Mouse (Mus musculus): ENCODE results near the gene Smco4. TPM values are rescaled to one million over a fixed set of nuclear protein-coding genes. Genes with fewer than 3 reads are reported as not detected.
"Not testable (repeated sequence)": the region's sequence is repeated elsewhere in the genome, so short reads cannot be mapped to it uniquely, and the experiment has no call there.

Smco4 gene
- total RNA-seq (2021) (10 to 100 TPM; 19.5 to 36.4 TPM), polyA plus RNA-seq (2012; rRNA removed) (6.8 and 8.8 TPM in 2 replicates)
- long read RNA-seq, partial matches to known transcripts: 0 of 1 reads
- long read RNA-seq, other reads (novel, unspliced or antisense): 0 of 1 reads

DNA sequence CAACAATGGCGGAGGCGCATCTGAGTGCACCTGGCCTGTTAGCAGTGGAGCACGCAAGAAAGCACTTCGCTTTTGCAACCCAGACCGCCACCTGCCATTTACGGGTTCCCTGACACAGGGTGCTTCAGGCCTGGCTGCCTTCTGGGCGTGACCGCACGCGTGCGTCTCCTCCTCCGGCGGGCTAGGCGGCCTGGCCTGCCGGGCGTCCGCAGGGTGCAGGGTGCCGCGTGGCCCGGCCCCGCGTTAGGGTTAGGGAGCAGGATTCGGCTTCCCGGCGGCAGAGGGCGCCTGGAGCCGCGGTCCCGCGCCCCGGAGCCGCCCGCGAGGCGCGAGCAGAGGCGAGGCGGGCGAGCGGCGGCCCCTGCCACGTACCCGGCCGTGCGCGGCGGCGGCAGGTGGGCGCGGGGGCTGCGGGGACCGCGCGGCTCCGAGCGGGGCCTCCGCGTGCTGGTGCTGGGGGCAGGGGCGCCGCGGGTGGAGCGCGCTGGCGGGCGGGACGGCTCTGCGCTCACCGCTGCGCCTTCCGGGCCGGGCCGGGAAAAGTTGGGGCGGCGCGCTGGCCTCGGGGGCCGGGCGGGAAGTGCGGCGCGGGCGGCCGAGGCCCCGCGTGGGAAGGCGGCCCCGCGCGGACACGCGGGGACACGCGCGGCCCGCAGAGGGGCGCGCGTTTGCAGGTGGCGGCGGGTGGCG, at the start of gene Smco4:
TSS of gene Smco4 (plus strand) at position 198 of the 690 bp plus-strand sequence.
- peak; percentile 92 for DNase-seq

DNA sequence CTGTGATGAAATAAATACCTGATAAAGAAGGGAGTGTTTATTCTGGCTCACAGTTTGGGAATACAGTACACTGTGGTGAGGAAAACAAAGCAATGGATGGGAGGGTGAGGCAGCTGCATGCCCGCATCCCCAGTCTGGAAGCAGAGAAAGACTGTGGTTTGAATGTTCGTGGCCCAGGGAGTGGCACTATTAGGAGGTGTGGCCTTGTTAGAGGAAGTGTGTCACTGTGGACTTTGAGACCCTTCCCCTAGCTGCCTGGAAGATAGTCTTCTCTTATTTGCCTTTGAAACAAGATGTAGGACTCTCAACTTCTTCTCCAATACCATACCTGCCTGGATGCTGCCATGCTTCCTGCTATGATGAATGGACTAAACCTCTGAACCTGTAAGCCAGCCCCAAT, 45.8 kb upstream of the Smco4 start:
- DNase-seq: no peak

DNA sequence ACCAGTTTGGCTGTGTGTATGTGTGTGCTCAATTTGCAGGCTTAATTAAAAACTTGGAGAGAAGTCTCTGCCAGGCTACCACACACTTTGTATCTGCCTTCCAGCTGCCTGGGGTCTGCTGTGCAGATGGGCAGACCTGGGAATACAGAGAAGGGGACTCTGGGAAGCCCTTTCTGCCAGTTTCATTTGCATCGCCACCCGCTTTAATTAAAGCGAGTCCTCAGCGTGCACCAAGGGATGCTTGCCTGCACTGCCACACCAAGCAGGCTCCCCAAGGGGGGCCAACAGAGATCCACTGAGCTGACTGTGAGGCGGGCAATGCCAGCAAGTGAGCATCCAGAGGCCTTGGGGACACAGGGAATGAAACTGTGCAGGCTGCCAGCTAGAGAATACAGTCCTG, 42.3 kb upstream of the Smco4 start:
- DNase-seq: no peak

DNA sequence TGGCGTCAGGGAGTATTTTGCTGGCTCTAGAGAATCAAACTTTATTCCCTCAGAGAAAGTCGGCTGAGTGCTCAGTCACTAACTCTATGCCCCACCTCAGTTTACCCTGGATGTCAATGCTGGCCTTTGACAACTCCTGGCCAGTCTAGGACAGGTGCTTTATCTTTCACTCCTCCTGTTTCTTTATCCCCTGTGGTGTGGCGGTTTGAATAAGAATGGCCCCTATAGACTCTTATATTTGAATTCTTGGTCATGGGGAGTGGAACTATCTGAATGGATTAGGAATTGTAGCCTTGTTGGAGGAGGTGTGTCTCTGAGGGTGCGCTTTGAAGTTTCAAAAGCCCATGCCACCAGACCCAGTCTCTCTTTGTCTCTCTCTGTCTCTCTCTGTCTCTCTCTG, 21.0 kb upstream of the Smco4 start:
- DNase-seq: no peak

DNA sequence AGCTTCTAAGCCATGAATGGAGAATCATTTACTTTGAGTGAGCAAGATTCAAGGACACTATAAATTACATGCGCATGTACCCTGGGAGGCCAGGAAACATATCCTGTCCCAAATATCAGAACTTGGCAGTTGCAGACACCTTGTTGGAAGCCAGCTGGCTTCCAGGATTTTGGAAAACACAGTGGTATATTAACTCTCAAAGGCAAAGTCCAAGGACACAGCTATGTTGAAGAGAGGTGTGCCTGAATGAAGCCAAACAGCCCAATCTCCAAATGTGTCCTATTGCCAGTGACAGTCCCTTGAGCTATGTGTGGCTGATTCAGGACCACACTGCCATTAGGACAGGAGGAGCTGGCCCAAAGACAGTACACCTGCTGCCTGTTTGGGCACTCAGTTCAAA, 20.0 kb upstream of the Smco4 start:
- no peak for DNase-seq

DNA sequence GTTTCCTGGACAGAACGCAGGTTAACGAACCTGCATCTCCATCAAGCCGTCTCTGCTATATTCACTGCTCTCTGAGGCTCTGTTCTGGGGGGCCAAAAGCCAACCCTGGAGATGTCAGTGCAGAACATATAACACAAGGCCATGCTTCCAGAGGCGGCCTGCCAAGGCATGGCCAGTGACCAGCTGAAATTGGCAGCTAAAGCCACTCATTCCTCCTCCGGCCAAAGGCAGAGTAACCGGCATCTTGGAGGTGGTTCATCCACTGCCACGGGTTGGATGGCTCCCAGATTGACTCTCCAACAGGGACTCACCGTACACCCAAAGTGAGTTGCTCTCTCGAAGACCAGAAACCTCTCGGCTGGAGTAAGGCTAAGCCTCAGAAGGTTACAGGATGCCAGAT, 15.7 kb upstream of the Smco4 start:
- DNase-seq: peak; percentile 31

DNA sequence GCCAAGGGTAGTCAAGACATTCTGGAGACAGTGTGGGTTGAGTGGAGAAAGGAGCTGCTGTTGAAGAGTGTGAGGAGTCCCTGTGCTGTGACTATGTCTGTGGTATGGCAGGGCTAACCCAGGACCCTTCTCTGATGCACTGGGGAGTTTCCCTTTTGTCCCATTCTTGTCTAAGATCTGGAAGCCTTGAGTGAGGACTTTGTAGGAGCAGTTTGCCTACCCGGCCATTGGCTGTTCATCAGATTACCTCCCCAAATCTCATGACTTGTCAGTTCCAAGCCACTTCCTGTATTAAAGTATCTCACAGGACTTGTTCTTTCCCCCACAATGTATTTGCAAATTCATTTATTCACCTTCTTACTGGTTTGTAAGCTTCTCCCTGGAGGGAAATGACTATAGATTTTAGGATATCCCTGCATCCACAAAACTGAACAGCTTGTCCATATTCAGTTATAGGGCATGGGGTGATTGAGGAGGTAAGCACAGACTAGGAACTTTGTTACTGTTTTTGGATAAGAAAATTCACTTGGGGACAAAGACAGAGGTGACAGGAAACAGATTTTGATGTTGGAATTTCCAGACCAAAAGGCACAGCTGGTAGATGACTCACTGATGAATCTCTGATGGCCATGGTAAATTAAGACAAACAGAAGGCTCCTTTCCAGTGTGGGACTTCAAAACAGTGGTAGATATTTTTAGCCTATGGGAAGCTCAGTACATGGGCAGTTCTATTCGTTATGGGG, 5.4 kb upstream of the Smco4 start:
- no peak for DNase-seq

DNA sequence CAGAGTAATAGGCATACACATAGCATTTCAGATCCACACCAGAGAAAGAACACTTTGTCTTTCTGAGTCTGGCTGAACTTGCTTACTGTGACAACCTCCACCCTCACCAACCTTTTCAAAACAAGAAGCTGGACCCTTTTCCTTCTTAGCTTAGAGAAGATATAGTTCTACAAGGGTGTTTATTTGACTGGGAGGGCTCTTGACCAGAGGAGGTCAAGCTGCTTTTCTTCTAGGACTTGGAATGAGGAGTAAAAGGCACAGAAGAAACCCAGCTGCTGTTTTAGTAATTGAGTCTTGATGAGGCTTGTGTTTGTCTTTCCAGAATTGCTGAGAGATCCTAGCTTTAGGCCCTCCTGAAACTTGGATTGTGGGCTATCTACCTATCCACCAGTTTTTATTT, 3.9 kb upstream of the Smco4 start:
- no peak for DNase-seq

DNA sequence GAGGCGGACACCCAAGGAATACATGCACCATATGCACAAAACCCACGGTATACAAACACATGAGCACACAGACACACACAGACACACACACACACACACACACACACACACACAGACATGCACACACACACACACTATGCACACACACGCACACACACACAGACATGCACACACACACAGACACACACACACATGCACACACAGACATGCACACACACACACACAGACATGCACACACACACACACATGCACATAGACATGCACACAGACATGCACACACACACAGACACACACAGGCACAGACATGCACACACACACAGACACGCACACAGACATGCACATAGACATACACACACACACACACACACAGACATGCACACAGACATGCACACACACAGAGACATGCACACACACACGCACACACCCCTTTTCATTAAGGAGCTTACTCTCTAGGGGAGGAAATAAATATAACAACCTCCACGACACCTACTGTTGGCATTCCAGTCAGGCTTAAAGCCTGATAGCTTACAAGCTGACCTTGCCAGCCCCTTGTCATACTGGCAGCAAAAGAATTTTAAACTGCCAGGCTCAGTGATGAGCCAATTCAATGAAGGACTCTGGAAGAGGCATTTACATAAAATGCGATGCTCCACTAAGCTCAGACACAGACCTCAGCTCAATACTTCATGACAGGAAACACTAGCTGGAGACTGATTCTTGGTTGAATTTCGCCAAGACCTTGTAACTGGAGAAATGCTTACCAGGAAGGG, 2.7 kb upstream of the Smco4 start:
- DNase-seq: peak; percentile 38

DNA sequence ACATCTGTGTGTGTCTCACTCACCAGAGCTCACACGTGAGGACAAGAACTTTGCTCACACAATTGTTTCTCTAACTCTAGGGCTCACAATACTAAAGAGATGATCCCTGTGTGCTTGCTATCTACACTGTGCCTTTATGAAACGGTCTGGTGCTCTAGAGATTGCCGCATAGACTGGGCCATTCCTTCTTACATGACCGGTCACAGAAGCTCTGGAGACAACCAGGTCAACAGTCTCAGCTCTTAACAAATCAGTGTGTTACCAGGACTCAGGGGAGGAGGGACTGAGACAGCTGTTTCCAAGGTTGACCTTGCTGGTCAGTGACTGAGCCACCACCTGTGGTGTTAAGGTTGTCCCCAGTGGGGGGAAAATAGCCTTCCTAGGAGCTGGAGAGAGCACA, 1.5 kb upstream of the Smco4 start:
- DNase-seq: no peak

DNA sequence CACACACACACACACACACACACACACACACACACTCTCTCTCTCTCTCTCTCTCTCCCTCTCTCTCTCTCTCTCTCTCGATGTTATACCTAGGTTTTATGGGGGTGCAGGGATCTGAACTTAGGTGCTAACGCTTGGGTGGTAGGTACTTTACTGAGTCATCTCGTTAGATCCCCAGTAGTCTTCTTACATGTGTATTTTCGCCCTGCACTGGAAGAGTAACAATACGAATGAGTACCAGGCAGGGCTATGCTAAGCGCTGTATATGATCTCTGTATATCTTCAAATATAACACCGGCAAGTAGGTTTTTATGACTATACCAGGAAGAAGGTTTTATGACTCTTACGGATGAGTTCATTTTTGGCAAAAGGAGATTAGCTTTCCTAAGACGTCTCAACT, 831 bp upstream of the Smco4 start:
- DNase-seq: no peak

DNA sequence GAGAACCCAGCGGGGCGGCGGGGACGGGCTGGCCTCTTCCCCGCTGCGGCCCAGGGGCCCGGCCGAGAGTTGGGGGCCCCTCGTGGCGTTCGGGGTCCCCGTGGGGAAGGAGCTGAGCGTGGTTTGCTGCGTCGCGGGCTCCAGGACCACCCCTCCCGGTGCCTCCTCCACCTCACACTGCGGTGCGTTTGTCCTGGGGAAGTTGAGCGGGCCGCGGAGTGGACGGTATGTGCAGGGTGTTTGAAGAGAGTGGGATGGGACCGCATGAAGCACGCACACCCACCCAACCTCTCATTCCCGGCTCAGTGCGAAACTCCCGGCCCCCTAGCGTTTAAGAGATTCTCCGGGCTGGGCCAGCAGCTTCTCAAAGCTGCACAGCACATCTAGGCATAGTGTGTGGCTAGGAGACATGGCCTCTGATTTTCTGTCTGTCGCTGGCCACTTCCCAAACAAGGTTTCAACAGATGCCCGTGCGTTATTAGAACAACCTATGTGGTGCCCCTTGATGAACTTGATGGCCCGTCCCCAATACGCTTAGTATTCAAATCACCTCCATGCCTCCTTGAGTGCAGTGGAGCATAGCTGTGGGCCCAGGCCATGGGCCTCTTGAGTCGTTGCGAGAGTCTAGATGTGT, 810 bp downstream of the Smco4 start:
- peak; percentile 86 for DNase-seq

DNA sequence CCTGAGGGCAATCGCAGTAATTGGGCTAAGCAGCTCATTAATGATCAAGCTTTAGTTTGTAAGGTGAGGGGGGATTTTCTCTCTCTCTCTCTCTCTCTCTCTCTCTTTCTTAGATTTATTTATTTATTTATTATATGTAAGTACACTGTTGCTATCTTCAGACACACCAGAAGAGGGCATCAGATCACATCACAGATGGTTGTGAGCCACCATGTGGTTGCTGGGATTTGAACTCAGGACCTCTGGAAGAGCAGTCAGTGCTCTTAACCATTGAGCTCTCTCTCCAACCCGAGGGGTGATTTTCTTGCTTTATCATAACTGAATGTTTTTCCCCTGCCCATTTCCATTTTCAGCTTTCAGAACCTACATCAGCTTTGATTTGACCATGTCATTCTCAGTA, 2.0 kb downstream of the Smco4 start:
- DNase-seq: not testable (repeated sequence)

DNA sequence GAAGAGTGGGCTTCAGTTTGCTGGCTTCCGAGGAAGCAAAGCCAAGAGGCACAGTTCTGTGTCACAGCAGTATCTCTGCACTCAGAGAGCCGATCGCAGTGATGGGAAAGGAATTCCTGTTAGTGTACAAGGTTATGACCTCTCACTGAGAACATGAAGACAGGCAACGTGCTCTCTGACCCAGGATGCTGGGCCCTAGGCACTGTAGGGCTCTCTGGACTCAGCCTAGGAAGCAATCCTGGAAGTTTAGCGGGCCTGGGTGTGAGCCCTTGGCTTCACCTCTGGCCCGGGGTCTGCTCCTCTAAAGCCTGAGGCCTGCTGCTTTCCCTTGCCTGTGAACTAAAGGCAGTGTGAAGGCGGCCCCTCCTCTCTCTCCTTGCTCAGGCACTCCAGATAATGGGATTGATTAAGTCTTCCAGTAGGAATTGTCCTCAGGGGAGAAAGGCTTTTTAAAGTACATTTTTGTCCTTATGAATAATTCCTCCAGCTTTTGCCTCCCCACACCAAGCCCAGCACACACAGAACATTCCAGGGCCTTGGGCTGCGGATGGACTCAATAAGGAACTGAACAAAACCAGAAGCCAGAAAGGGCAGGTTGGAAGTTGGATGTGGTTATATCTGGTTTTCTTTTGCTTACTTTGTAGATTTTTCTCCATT, 2.8 kb downstream of the Smco4 start:
- DNase-seq: no peak

DNA sequence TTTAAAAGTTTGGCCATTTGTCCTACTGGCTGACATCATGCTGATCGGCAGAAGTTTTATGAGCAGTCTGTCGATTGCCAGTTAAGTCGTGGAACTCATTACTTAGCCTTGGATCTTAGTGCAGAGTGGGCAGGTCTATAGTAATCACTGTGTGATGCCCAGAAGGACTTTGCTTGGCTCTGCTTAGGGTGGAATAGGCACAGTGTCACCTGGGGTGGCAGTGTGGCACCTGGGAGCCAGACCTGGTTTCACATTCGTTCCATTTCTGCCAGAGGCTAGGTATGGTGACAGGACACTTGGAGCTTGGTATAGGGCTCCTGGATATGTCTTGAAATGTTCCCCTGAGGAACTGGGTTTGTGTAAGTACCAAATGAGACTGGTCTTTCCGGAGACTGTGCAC, 6.8 kb downstream of the Smco4 start:
- DNase-seq: no peak

DNA sequence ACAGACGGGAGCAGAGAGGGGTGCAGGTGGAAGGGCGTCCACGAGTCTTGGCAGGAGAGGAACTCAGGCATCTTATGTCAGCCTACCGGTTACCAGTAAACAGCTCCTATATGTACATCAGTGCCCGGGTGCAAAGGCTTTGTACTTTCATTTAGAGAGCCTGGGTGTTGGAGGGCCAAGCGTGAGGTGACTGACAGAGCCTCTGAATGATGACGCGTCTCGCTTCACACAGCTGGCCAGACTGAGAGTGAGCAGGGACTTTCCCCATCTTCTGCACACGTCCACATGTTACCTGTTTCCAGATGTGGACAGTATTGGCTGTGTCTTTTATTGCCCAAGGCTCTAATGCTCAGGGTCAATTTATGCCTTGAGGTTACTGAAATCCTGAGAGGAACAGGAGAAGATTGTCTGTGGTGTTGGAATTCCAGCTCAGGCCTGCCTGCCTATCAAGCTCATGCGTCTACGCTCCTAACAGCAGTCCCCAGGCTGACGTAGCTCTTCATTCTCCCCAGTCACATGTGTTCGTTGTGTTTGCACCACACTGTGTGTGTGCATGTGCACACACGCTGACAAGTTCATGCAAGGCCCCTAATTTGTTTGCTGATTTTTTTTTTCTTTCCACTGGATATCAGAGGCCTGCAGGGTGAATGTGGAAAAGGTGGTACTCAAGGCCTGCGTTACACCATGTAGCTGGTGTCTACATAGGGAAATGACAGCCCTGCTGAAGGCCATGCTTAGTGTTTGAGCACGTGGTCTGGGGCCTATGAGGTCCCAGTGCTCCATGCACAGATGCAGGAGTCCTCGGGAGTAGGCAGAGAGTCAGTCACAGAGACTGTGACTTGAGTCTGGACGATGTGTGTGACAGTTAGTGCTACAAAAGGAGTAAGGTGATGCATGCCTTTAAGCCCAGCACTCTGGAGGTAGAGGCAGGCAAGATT, 8.4 kb downstream of the Smco4 start:
- DNase-seq: no peak

DNA sequence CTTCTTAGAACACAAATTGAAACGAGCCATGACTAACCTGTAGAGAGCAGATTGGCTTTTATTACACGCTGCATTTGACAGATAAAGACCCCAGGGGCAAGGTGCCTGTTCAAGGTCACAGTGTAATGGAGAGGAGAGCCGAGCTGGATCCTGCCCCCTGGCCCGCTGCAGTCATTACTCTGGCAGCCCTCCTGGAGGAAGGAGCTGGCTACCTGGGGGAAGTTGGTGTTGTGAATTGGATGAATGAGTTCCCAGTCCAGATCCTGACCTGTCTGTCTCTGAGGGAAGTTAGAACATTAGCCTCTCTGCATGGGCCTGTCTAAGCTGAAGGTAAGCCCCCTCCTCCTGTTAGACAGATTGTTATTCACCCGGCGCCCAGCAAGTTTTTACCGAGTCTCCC, 9.2 kb downstream of the Smco4 start:
- DNase-seq: no peak

DNA sequence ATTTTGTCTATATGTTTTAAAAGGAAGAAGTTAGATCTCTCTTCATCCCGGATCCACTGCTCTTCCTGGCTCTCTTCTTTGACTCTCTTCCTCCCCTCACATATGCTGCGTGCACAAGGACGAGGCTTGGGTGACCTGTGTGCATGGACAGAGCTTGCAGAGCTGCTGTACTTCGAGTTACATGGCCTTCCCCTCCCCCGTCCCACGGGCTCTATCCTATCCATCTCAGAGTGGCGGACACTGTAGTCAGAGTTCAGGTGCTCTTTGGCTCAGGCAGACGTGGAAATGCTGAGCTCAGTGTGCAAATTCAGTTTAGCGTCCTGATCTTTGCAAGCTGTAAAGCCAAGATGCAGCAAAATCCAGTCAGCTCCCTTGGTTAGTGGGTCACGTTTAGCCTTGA, 10.1 kb downstream of the Smco4 start:
- DNase-seq: peak; percentile 43

DNA sequence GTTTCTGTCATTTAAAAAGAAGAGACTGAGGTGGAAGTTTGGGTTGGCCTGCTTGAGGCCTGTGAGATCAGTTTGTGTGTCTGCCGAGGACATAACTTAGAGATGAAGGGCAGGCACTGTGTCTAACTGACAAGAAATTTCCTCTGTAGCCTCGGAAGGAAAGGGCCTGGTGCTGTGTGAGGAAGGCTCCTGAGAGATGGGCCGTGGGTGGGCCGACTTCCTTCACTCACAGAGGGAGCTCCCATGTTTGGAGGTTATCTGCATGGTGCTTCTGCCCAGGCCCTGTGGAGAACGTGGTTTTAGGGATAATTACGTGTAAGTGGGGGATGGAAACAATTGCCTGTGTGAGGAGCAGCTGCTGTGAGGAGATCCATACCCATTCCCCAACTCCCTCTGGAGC, 10.6 kb downstream of the Smco4 start:
- peak; percentile 33 for DNase-seq

DNA sequence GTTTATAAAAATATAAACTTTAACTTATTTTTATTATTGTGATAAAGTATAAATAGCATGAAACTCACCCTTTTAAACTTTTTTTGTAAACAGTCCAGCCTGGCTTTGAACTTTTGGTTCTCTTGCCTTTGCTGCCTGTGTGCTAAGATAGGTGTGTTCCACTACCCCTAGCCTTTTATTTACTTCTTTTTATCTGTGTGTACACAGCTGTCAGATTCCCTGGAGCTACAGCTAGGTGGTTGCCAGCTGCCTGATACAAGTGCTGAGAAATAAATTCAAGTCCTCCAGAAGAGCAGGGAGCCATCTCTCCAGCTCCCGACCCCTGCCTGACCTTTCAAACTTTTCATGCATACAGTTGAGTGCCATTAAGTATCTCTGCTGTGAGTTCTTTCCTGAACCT, 12.1 kb downstream of the Smco4 start:
- DNase-seq: no peak

DNA sequence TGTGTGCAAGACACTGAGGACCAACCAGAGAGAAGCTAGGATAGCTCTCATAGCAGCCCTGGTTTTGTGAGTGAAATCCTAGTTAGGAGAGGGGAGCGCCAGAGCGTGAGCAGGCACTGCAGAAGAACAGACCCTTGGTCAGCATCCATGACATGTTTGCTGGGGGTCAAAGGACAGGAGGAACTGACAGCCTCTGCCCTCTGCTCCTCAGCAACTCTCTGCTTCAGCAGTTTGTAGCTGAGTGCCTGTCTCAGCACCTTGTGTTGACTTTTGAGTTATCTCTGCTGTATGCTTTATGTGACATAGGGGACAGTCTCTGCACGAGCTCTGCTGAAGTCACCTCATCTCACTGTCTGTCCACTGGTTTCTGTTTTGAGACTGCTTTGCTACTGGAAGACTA, 13.6 kb downstream of the Smco4 start:
- DNase-seq: peak; percentile 14
